Mouse (Mus musculus): ENCODE data around the gene Ppbp. TPM values are rescaled to one million over a fixed set of nuclear protein-coding genes. Genes with fewer than 3 reads are reported as not detected.

The Ppbp gene
- polyA plus RNA-seq (2017; shearing (Covaris generic)) = not detected

DNA sequence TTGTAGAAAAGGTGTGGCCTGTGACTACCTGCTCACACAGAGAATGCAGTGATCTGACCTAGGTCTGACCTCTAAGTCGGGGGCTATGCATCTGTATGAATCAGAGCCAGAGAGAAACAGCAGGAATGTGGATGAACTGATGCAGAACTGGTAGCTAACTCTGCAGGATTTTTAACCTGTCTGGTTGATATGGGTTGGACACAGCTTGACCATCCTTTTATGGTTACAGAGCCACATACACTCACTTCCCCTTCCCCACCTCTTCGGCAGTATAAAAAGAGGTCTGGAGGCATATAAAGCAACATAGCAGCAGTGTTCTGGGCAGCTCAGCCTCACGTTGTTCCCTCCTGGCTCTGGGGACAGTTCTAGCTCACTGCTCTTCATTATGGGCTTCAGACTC is at the start of gene Ppbp:
Gene Ppbp (plus strand): TSS at position 301 of the 400 bp plus-strand sequence.
- ATAC-seq = no peak

DNA sequence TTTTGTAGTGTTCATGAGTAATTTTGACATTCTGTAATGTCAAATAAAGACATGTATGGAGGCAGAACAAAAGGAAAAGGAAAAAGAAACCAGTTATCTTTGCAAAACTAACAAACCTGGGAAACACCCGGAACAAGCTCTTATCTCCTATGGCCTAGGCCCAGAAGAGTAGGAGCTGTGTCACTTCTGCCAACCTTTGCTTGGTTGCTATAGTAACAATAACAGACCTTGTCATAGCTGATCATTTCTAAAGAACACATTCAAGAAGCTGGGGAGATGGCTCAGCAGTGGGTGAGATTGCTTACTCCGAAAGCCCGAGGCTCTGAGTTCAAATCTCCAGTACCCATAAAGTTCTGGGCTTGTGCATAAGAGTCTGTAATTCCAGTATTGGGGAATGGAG is 45.7 kb upstream of the Ppbp start:
- ATAC-seq = no peak

DNA sequence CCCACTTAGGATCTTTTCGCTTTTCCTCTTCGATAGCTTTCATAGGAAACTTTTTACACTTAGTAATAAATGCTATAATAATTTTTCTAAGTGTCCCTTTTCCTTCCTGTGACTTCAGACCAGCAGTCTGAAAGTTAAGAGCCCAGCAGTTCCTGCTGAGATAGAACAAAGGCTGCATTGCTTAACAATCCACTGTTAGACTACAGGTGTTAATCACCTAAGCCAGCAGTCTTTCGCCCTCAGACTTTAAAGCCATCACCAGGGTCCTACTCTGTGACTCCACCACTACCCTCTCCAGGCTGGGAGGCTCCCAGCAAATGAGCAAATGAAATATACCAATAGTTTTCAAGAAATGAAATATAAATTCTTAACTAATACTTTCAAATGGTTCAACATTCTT is 40.1 kb upstream of the Ppbp start:
- no peak for ATAC-seq

DNA sequence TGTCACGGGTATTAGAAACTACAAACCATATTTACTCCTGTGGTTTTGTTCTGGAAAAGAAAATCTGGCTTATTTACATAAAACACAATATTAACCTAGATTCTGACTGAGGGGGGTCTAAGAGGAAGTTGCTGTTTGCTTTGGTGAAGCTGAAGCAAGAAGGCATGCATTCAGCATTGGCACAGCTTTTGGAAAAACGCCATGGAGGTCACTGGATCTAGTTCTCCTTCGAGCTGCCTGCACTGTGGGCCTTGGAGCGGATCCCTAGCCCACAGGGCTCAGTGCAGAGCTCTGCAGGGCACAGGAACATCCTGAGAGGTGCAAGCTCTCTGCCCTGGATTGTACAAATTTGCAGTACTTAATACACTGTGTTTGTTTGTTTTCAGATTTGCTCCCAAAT is 36.8 kb upstream of the Ppbp start:
- no peak for ATAC-seq

DNA sequence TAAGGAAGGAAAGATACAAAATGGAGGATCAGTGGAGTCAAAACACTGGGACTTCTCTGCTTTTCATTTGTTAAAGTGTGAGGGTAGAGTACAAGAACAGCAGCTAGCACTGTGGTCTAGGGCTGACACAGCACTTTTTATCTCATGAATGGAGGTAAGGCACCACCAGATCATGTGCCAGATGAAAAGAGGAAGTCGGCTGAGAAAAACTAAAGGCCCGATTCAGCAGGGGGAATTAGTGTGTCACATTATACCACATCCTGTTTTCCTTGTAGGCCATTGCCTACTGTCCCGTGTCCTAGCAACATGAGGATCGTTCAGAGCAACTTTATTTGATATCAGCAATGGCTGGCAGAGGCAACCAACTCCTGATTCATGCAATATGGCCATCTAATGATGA is 26.3 kb upstream of the Ppbp start:
- peak; percentile 71 for ATAC-seq

DNA sequence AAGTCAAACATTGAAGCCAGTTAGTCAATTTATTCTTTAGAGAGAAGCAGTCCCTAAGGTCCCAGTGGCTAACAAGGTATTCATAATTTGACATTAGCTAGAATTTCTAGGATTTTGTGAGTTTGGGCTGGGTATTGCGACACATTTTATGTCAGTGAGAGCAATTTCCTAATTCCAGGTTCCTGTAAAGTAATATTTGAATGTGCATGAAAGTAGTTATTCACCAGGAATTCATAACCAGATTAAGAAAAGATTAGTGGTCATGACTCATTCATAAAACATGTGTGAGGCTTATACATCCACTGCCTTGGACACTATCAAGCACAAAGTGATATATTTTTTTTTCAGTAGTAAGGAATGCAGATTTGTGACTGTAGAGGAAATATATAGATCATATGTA is 14.4 kb upstream of the Ppbp start:
- ATAC-seq = no peak

DNA sequence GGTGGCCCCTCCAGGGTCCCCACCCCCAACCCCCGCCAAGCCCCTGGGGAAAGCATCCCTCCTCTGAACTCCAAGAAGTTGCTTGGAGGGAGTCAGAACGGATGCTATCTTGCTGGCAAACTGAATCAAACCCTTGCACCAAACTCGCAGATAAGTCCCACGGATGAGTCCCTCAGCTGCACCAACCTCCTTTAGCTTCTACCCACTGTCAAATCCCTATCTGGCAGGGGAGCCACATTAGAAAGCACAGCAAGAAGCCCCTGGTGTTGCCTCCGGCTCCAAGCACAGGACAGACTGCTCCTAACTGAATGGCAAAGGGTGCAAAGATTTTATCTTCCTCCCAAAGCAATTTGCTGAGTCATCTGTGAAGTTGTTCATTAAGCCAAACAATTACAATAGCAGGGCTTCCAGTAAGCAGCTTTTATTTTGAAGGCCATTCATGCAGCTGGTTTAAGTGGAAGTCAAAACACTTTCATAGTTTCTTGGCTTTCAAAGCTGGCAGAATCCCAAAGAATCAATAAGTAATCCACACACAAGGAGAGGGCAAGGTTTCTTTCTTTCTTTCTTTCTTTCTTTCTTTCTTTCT is 10.2 kb upstream of the Ppbp start:
- ATAC-seq = no peak

DNA sequence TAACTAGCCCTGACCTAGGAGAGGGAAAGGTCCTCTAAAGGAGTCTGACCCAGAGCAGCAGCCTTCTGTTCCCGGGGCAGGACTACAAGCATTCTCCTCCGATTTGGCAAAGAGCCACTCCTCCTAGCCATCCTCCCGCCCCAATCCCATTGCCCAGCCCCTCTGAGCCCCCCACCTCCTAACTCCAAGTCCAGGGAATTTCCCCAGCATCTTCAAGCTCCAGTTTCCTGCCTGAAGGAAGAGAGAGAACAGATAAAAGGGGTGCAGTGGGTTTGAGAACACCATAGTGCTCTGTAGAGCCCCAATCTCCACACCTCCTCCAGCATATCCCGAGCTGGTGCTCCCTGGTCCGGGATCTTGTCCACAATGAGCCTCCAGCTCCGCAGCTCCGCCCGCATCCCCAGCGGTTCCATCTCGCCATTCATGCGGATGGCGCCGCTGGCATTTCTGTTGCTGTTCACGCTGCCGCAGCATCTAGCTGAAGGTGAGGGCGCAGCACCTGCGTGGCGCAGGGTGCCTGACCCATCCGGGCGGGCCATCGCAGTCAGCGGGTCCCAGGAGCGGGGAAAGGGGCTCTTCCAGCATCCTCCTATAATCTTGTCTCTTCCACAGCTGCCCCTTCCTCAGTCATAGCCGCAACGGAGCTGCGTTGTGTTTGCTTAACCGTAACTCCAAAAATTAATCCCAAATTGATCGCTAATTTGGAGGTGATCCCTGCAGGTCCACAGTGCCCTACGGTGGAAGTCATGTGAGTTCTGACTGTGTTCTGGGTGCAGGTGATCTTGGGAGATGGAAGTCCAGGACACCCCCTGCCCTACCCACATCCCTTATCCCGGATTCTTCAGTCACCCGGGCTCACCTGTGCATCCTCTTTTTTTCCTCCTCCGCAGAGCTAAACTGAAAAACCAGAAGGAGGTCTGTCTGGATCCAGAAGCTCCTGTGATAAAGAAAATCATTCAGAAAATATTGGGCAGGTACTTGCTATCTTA is 8.9 kb upstream of the Ppbp start, which contains the start of gene Cxcl5:
Gene Cxcl5 (plus strand): TSS at position 284 of the 989 bp plus-strand sequence.
- no peak for ATAC-seq

DNA sequence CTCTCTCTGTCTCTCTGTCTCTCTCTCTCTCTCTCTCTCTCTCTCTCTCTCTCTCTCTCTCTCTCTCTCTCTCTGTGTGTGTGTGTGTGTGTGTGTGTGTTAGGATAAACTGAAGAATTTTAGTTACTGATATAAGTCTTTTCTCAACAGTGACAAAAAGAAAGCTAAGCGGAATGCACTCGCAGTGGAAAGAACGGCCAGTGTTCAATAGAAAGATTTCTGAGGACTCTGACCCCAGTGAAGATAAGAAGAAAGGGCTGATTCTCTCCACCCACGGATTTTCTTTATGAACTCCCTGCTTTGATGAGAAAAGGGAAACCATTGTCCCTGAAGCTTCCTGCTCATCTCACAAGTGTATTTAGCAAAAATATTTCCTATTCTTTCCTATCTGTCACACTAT is 8.0 kb upstream of the Ppbp start:
- ATAC-seq = no peak

DNA sequence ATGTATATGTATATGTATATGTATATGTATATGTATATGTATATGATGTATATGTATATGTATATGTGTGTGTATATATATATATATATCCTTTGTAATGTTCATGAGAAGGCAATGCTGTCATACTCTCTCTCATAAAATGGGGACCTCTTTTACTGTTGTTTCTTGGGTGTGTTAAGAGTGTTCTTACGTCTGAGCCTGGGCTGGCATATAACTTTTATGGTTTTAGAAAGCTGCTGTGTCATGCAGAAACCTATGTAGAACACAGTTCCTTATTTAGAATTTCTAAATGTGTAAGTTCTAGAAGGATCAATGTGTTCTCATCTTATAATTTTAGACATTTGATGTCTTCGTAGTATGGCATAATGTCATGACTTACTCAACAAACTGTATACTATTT is 7.5 kb upstream of the Ppbp start:
- ATAC-seq = no peak

DNA sequence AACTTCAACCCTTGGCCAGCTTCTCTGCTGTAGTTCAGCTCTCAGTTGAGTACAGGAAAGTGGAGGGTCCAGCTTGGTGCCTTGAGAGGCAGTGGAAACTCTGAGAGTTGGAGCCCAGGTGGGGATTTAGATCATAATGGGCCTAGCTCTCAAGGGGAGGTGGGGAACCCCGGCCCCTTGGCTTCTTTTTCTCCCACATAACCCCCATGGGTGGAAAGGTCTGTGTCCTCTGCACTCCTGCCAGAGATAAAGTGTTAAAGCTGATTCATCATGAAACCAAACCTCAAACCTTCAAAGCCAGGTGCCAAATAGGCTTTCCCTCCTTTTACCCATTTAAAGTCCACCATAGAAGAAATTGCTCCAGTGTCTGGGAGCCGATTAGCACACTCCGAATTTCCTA is 6.5 kb upstream of the Ppbp start:
- ATAC-seq = no peak

DNA sequence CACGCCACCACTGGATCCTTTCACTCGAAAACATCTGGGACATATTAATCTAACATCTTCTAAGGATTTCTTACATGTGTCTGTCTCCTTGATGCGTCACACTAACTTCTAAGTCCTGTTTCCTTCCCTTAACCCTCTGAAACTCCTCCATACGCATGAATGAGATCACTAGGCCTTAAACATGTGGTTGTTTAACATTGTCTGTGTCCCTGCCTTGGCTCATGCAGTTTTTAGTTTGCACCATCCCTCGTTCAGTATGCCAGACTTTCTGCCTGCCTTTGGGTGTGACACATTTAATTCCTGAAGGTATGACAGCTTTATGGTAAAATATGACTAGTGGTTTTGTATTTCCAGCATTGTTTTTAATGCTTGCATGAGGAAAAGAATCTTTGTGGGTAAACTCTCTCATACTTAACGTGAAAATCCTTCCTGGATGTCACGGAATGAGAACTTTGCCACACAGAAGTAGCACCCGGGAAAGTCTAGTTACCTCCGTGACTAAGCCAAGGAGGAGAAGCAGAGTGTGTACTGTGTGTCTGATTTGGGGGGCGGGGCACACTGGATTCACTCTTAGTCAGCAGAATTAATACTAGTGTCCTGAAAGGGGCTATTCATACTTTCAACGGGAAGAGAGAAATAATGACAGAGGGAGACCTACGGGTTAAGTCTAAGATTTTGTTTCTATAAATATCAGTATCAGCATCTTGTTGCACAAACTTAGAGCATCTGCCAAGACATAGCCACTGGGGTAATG is 4.2 kb upstream of the Ppbp start:
- ATAC-seq = no peak

DNA sequence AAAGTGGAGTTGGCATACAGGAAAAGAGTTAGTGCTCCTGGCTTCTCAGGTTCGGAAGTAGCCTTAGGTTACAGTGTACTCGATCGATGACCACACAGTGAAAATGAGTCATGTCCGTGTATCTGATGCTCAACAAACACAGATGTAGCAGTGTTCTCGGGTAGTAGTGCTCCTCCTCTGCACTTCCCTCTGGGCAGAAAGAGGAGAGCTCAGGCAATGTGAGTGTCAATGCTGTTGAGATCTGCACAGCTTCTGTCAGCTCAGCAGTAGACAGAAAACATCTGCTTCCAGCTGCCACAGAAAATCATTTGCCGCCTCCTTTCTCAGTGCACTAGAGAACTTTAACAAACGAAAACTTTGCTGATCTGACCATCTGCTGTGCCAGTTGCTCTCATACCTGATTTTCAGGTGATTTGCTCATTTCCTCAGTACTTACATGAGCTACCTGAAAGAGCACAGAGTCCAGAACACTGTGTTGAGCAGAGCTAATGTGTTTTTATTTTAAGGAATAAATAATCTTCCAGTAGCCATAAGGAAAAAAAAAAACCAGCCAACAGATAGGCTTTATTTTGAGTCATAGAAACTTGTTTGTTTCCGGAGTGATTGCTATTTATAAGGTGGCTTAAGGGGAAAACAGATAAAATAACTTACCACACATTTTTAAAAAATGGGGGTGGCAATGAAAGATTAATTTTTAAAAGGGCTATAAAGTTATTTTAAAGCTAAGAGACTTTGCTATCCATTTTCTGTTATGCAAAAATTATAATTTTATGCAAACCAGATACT is 2.3 kb upstream of the Ppbp start:
- ATAC-seq = no peak

DNA sequence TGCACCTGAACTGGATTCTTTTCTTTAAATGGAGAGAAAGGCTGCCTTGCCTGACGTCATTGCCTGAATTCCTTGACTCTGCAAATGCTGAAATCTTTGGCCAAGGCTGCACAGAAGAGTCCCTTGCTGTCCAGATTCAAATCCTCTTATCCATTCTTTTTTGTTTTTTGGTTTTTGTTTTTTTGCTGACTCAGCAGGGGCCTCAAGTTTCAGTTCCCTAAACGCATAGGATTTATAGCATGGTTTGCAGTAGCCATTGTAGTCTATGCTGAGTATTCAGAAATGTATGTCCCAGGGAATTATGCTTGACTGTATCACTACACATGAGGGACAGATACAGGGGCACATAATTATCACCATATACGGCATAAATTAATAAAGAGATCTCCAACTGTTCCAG is 3.1 kb downstream of the Ppbp start:
- ATAC-seq = no peak

DNA sequence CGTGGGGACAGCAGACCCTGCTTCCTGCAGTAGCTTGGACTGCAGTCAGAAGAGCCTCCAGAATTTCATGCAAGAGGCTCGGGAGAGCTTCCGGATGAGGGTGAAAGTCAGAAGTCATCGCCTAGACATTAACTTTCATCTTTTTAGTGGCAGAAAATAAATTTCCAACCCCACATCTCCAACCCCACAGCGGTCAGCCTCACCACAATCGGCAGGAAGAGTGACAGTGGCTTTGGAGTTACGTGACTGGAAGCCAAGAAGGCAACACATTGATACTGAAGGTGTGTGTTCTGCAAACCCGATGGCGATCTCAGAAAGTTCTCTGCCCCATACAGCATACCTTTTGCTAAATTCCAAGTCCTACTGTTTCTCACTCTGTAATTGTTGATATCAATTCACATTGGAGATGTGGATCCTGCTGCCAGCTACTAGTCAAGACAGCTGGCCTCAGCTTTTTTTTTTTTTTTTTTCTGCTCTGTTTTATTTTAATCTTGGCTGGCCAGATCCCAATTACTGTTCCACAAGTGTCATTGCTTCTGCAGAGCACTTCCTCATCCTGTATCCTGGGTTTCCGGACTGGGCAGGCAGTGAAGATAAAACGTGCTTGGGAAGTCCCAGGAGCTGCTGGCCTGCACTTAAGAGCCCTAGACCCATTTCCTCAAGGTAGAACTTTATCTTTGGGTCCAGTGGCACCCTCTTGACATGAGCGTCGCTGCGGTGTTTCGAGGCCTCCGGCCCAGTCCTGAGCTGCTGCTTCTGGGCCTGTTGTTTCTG is 3.7 kb downstream of the Ppbp start, which contains the start of gene Pf4:
Gene Pf4 (plus strand): TSS at position 556 of the 774 bp plus-strand sequence.
- no peak for ATAC-seq

DNA sequence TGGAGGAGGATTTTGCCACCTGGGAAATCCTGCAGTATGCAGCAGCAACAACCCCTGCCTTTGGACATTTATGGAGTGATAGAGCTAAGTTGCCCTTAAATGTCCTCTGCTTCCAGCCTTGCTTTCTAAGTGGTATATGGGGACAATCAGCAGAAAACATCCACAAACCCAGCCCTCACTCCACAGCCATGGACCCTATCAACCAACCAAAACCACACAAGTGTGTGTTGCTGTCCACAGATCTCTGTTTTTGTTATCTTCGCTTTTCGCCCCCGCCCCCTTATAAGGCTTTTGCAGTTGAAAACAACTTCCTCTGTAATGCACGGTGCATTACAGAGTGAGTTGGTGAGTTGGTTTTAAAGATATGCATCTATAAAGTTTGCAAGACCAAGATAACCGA is 7.2 kb downstream of the Ppbp start:
- no peak for ATAC-seq

DNA sequence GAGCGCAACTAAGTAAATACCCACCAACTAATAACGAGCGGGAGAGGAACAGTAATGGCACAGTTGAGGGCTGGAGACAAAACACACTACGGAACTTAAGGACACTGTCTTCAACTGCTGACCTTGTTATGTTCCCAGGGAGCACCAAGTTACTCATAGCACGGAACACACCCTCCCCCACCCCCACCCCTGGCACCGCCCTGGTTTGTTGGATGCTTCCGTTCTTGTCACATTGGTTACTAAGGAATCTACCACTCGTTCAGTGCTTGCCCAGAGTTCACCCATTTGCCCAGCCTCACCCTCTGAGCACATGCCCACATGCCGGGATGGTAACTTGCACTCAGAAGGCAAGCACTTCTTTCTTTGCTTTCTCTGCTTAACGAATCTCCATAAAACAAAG is 9.3 kb downstream of the Ppbp start:
- no peak for ATAC-seq

DNA sequence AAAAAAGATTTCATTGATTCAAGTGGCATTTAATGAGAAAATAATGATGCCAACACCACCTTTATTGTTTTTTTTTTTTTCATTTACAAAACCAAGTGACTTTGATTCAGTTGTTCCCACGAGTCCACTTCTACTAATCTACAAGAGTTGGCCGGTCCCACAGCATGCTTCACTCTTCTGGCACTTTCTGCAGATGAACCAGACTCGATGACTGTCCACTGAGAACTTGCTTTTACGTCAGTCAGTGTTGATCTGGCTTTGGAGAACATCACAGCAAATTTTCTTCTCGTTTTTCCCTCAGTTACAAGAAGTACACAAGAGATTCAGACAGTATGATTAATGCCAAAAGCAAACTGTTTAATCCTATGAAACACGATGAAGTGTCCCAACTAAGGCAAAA is 10.5 kb downstream of the Ppbp start:
- ATAC-seq = no peak

DNA sequence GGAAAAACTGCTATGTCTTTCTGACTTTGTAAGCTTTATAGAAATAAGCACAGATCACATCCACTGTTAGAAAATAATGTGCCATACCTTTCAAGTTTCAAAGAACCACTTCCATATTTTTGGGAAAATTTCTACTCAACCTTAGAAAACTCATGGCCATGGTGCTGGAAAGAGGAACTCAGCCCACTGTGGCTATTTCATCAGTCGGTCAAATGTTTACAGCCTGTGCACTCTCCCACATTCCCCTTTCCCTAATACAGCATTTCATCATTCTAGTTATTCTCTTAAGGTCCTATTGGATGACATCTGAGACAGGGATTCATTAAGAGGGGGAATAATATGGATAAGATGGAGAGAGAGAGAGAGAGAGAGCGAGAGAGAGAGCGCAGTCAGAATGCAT is 15.4 kb downstream of the Ppbp start:
- no peak for ATAC-seq

DNA sequence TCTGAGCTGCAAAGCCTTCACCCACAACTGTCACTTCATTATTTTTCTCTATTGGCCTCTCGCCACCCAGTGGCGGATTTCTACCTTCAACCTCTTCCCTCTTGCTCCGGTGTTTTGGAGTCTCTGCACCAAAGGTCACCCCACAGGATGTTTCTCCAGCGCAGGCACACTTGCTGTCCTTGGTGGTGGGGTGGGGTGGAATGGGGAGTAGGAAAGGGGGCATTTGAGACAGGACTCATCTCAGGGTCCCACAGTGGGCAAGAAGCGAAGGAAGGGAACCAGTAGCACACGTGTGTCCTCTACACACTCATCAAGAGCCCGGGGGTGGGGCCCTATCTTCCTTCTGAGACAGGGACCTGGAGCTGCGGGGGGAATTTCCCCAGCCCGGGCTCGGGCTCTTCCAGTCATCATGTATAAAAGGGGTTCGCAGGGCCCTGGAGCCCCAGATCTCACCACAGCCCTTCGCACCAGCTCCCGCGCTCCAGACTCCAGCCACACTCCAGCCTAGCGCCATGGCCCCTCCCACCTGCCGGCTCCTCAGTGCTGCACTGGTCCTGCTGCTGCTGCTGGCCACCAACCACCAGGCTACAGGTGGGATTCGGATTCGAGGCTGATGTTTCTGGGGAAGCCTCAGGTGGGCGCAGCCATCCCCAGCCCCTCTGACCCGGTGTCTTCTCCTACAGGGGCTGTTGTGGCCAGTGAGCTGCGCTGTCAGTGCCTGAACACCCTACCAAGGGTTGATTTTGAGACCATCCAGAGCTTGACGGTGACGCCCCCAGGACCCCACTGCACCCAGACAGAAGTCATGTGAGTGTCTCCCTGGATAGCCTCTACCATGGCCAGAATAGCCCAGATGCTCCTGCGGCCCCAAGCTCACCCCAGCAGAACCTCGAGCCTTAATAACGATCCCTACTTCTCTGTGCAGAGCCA is 17.6 kb downstream of the Ppbp start, which contains the start of gene Cxcl3:
Gene Cxcl3 (plus strand): TSS at position 445 of the 930 bp plus-strand sequence.
- no peak for ATAC-seq

Data from activated CD4-positive, CD25-positive, alpha-beta regulatory T cell, adult 4 months (primary cell).